Mouse (Mus musculus) liver, embryonic 13.5 days (tissue): ENCODE data around the gene Calu. TPM values are rescaled to one million over a fixed set of nuclear protein-coding genes. Genes with fewer than 3 reads are reported as not detected.

ENCODE experiments used
- microRNA-seq: library from miRNA; unstranded; fragments of <30 nt; microRNA quantifications from one replicate; pipeline ENCODE4, GENCODE M21; 2016
- polyA plus RNA-seq: library from polyadenylated mRNA; unstranded; fragments of >200 nt; fragmentation: Nextera tagmentation; extraction: Ambion mirVana; gene quantifications from 2 replicates; pipeline ENCODE4 v1.2.1, GENCODE M21; 2015

Gene Calu
- polyA plus RNA-seq, 1 experiment from 2014 or later: 95.5 TPM

Small RNA genes lying within 50 kb of the gene (microRNA-seq; reads per million reads assigned to microRNA genes)
- not detected for gene Gm26220
- not detected for gene Gm44354

Other genes starting within 250 kb of the Calu start
- gene Rbm28, start 183.1 kb upstream of the Calu start, polyA plus RNA-seq: 15.2 and 19.5 TPM in 2 replicates
- gene Prrt4, start 168.5 kb upstream of the Calu start, polyA plus RNA-seq: 0.05 and 0.06 TPM in 2 replicates
- gene Impdh1, start 131.7 kb upstream of the Calu start, polyA plus RNA-seq: 9.5 and 10.0 TPM in 2 replicates
- gene Hilpda, start 75.6 kb upstream of the Calu start, polyA plus RNA-seq: 17.0 and 18.6 TPM in 2 replicates
- 0.10 and 0.12 TPM in 2 replicates for gene Fam71f2, start 68.5 kb upstream of the Calu start, polyA plus RNA-seq
- not detected in 2 replicates for gene Fam71f1, start 28.9 kb upstream of the Calu start, polyA plus RNA-seq
- 0.10 TPM in 1 of 2 replicates, not detected in the other for gene Opn1sw, start 40.4 kb downstream of the Calu start, polyA plus RNA-seq
- 0.62 and 0.64 TPM in 2 replicates for gene Ccdc136, start 48.2 kb downstream of the Calu start, polyA plus RNA-seq
- gene Flnc, start 85.2 kb downstream of the Calu start, polyA plus RNA-seq: 0.89 and 0.97 TPM in 2 replicates
- gene Atp6v1f, start 119.6 kb downstream of the Calu start, polyA plus RNA-seq: 132 and 152 TPM in 2 replicates
- gene Atp6v1fnb, start 123.4 kb downstream of the Calu start, polyA plus RNA-seq: not detected in 2 replicates
- 1.5 and 1.6 TPM in 2 replicates for gene Kcp, start 159.9 kb downstream of the Calu start, polyA plus RNA-seq
- gene Irf5, start 178.6 kb downstream of the Calu start, polyA plus RNA-seq: 6.9 TPM in 2 replicates